Mouse (Mus musculus): Measurements from ENCODE around the gene Foxn3. TPM values are rescaled to one million over a fixed set of nuclear protein-coding genes. Genes with fewer than 3 reads are reported as not detected.

The Foxn3 gene
- total RNA-seq, 2 experiments from 2014 or later: 87.6 to 113 TPM

GRCm38 (mm10) chr12:99169925-99170324 is 393.5 kb downstream of the Foxn3 start:
- ATAC-seq (replicated peaks; ENCODE audit: low FRiP score, poor library complexity, severe bottlenecking): no peak

DNA sequence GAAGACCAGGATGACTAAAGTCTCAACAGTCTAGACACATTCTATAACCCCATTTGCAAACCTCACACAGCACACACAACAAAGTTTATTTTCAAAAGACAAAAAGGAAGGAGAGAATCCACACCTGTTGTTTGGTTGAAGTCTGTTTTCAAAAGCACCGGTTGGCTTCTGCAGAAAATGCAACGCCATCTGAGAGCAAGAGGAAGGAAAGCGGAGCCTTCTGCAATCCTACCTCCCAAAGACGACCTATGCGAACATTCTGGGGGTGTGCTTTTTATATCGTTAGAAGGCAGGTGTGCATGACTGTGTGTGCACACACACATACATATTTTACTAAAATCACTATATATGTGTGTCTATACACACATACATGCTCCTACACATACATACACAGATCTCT is 397.3 kb downstream of the Foxn3 start:
- ATAC-seq (replicated peaks; ENCODE audit: low FRiP score, poor library complexity, severe bottlenecking): no peak

DNA sequence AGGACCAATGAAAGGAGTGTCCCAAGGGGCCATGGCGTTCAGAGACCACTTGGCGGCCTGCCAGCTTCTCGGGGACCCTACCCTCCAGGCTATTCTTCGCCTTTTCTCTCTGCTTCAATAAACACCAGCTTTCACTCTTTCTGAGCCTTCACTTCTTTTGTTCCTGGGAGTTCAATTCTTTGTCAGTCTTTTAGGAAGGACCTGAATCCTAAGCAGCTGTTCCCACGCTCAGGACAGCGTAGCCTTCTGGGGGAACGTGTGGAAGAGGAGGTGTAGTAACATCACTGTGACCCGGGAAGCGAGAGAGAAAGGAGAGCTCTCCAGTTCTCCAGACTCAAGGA is 400.1 kb downstream of the Foxn3 start:
- no peak for ATAC-seq (replicated peaks; ENCODE audit: low FRiP score, poor library complexity, severe bottlenecking)

DNA sequence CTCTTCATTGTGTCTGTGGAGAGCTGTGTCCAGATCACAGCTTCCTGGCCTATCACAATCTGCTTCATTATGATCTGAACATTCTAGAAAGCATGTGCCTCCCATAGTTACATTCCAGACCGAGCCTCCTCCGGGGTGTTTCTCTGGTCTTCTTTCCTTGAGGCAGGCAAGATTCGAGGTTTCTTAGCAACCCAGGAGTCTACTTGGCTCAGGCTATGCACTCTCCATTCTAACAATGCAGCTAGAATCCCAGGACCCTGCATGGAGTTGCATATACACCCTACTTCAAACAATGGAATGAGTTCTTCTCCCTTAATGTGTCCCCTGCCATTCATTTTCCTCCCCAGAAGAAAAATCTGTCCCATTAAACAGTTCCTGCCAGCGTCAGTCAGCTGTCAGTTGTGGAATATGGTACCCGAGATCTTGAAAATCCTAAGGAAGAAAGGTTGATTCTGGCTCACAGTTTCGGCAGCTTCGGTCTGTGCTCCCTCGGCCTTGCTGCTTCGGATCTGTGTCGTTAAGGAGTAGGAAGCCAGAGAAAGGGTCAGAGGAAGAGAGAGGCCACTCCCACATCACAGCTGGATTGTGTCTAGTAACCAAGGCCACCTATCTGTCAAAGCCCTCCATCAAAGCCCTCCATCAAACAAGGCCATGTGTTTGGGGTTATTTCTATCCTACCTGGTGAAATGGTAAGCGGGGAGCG is 400.6 kb downstream of the Foxn3 start:
- ATAC-seq (replicated peaks; ENCODE audit: low FRiP score, poor library complexity, severe bottlenecking): no peak

DNA sequence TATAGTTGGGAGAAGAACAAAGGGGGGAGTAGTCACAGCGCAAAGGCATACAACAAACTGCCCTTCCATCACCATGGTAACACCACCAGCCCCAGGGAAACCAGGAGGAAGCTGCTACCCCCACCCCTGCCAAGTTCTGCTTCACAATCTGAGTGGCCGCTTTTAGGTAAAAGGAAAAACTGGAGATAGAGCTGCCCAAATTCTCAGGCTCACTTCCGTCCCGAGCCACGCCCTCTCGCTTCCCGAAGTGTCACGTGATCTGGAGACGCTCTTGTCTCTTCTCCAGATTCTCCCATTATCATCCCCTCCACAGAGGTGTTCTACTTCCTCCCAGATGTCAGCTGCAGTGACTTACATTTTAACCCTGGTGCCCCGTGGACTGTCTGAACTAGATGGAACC is 401.2 kb downstream of the Foxn3 start:
- no peak for ATAC-seq (replicated peaks; ENCODE audit: low FRiP score, poor library complexity, severe bottlenecking)

DNA sequence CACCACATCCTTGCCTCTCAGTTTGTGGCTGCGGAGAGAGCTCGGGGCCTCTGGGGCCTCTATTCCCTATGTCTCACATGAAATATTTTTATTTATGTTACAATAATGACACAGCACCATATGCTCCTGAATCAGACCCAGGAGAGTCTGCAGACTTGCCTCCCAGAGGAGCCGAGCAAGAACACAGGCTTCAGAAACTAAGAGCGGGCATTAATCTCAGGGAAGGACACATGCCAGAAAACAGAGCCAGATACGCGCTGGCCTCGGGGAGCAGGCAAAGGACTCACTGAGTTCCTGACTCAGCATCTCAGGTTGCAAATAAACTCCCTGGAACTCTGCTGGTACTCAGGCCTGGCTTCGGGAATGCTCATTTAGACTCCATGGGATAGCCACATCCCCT is 403.3 kb downstream of the Foxn3 start:
- no peak for ATAC-seq (replicated peaks; ENCODE audit: low FRiP score, poor library complexity, severe bottlenecking)

DNA sequence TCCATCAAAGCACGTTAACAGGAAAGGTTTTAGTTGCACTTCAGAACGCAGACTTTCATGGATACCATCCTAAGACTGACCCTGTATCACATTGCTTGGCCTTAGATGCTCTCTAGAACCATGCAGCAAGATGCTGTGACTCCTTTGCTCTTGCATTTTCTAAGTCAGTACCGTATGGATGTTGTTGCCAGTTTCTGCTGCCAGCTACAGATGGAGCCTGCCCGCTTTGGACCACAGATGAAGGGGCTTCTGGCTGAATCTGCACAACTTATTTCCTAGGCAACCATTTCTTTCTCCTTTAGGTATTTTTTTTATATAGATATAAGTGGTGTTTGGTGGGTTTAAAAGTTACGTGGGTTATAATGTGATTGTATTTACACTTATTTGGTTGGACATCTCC is 407.5 kb downstream of the Foxn3 start:
- ATAC-seq (replicated peaks; ENCODE audit: low FRiP score, poor library complexity, severe bottlenecking): no peak

DNA sequence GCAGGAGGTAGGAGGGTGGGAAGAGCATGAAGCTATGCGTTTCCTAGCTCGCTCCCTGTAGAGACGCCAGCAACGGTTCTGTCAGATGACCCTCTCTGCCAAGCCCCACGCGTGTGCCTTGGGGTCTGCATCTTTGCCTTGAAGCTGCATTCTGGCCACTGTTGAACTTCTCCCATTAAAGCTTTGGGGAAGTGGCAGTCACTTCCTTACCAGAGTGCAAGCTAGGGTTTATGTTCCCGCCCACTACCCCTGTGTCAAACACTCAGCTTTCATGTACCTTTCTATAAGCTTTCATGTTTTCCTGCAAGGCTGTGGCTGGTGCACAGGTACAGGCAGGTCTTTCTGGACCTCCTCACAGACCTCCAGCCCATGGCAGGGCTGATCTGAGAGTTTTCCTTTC is 409.2 kb downstream of the Foxn3 start:
- ATAC-seq (replicated peaks; ENCODE audit: low FRiP score, poor library complexity, severe bottlenecking): no peak

DNA sequence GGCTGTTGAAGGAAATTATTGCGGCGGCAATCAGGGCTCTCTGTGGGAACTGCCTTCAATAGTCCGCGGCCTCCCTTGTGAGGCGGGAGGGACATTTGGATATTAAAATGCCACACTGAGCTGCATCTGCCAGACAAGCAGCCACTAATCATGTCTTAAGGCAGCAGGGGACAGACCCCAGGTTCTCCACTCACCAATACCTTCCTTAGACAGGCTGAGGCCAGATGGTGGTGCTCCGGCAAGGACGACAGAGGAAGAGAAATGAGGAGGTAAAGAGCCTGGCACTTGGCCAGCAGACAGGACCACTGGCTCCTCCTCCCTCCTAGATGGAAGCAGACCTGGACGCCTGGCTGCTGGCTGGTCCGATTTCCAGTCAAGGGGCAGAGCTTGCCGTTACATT is 409.7 kb downstream of the Foxn3 start:
- no peak for ATAC-seq (replicated peaks; ENCODE audit: low FRiP score, poor library complexity, severe bottlenecking)

GRCm38 (mm10) chr12:99150126-99150525 is 413.3 kb downstream of the Foxn3 start:
- ATAC-seq (replicated peaks; ENCODE audit: low FRiP score, poor library complexity, severe bottlenecking): no peak

GRCm38 (mm10) chr12:99149193-99149592 is 414.2 kb downstream of the Foxn3 start:
- no peak for ATAC-seq (replicated peaks; ENCODE audit: low FRiP score, poor library complexity, severe bottlenecking)

Data from erythroblast, adult 5-6 weeks (primary cell).